Mouse (Mus musculus) brain, embryonic 14.5 days (tissue): Measurements from ENCODE around the gene Trpm3.

ENCODE experiments used
- CTCF ChIP-seq: fragments of 200-500 bp; IDR thresholded peaks from 2 replicates; pipeline ENCODE4 v1.5.1; 2012; ENCODE audit warnings: inconsistent platforms, mild to moderate bottlenecking, moderate library complexity, borderline replicate concordance; ENCODE audit not compliant: insufficient read depth, insufficient read length; ENCODE audit errors: extremely low read depth
- POLR2A ChIP-seq: fragments of 200-500 bp; IDR thresholded peaks from 2 replicates; pipeline ENCODE4 v1.6.1; 2012; ENCODE audit warnings: mild to moderate bottlenecking, inconsistent platforms, borderline replicate concordance; ENCODE audit not compliant: poor library complexity, insufficient read depth, insufficient read length, severe bottlenecking; ENCODE audit errors: extremely low read depth

DNA sequence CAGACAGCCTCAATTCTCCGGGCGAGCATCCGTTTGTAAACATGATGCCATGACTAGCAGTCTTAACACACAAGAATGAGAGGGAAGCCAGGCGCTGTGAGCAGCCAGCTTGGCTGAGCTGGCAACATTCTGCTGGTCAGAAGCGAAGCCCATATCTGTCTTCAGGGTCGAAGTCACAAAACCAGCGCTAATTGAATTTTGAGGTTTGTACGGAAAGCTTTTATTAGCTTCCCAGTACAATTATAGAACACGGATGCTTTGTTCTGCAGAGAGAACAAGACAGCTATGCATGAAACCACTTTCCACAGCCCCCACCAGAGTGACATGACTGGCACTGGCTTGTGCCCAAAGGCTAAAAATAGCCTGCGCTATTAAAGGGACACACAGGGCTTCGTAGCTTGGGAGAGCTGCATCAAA, 766.2 kb downstream of the Trpm3 start:
- no peak for TF ChIP-seq POLR2A
- TF ChIP-seq CTCF = no peak
